Comparison of ENCODE assay signal across 16 mouse cellular contexts in genomic region chr19:14424016-14424964, GRCm38 (mm10).
DNase-seq lines count a peak whose midpoint lies in the region; ATAC-seq and TF ChIP-seq lines count a peak whose summit lies in the region.
"Had no signal": no experiment of that assay in that cellular context is flagged by ENCODE, and none has a peak within 500 bp of the region (broad histone marks: within the 10 kb centered on the region; RNA-seq: fewer than 3 reads in every experiment).

No protein-coding gene starts in this region.

- H3K9me3 ChIP-seq in heart, embryonic 13.5 days, result no peaks in the 10 kb centered on the region
- H3K9me3 ChIP-seq in heart, embryonic 10.5 days, result no peaks in the 10 kb centered on the region
- no peaks in the 10 kb centered on the region for H3K9me3 ChIP-seq in lung, embryonic 14.5 days (ENCODE audit: low read depth, low read length)
- no peaks in the 10 kb centered on the region for H3K9me3 ChIP-seq in stomach, embryonic 14.5 days (ENCODE audit: control insufficient read depth, low read depth, low read length)
- H3K9me3 ChIP-seq: embryonic facial prominence, embryonic 12.5 days; neural tube, embryonic 13.5 days had no signal

- ATAC-seq in heart, embryonic 13.5 days (ENCODE audit: extremely low read depth, insufficient number of reproducible peaks, low FRiP score, low TSS enrichment), result no peak
- ATAC-seq in lung, embryonic 14.5 days (ENCODE audit: insufficient read depth), result peak; percentile 80
- peak; percentile 85 for ATAC-seq in stomach, embryonic 14.5 days (ENCODE audit: insufficient number of reproducible peaks, insufficient read depth, low FRiP score, low read depth)
- no peak for ATAC-seq in frontal cortex, adult (ENCODE audit: low TSS enrichment)

- DNase-seq in heart, embryonic 10.5 days (ENCODE audit: low spot score), result no peak
- peak; percentile 62 for DNase-seq in lung, embryonic 14.5 days
- no peak for DNase-seq in lung, adult 18-20 months
- DNase-seq in induced T-regulatory cell, adult 2 months (ENCODE audit: low read depth), result peak; percentile 19
- DNase-seq in gastrocnemius, postnatal 36 days, result no peak
- DNase-seq: cerebellum, adult 11 months; kidney, adult 2 months; layer of hippocampus, adult 9-11 months; lung, postnatal 14 days; right cerebral cortex, postnatal 4 days; thymus, postnatal 14 days had no signal

- H3K27ac ChIP-seq in heart, embryonic 13.5 days (replicated peaks), result no peak overlapping the region
- no peak overlapping the region for H3K27ac ChIP-seq in heart, embryonic 10.5 days
- no peak overlapping the region for H3K27ac ChIP-seq in lung, embryonic 14.5 days (ENCODE audit: low read depth)
- H3K27ac ChIP-seq in stomach, embryonic 14.5 days (ENCODE audit: low read length), result no peak overlapping the region
- H3K27ac ChIP-seq: embryonic facial prominence, embryonic 12.5 days; neural tube, embryonic 13.5 days had no signal

- peaks cover 29% of the 10 kb centered on the region for H3K4me1 ChIP-seq in heart, embryonic 13.5 days
- H3K4me1 ChIP-seq in heart, embryonic 10.5 days, result peaks cover 29% of the 10 kb centered on the region
- no peaks in the 10 kb centered on the region for H3K4me1 ChIP-seq in lung, embryonic 14.5 days (ENCODE audit: insufficient read depth)
- peaks cover 13% of the 10 kb centered on the region; the same call in 1 of the 2 replicates for H3K4me1 ChIP-seq in stomach, embryonic 14.5 days (ENCODE audit: control insufficient read depth, insufficient read depth, low read length)
- H3K4me1 ChIP-seq: embryonic facial prominence, embryonic 12.5 days had no signal

- peaks cover 54% of the 10 kb centered on the region for H3K27me3 ChIP-seq in heart, embryonic 13.5 days (replicated peaks)
- peaks cover 6% of the 10 kb centered on the region; the same call in 1 of the 2 replicates for H3K27me3 ChIP-seq in heart, embryonic 10.5 days (ENCODE audit: insufficient read depth, poor library complexity, severe bottlenecking)
- no peaks in the 10 kb centered on the region for H3K27me3 ChIP-seq in lung, embryonic 14.5 days (ENCODE audit: insufficient read depth, low read length)
- no peaks in the 10 kb centered on the region for H3K27me3 ChIP-seq in stomach, embryonic 14.5 days (ENCODE audit: control insufficient read depth, insufficient read depth, low read length)
- H3K27me3 ChIP-seq: embryonic facial prominence, embryonic 12.5 days; neural tube, embryonic 13.5 days had no signal

- 0 out of 2 replicates have a peak overlapping the region, but pooled peaks have one; percentile 4 for H3K4me2 ChIP-seq in heart, embryonic 13.5 days
- H3K4me2 ChIP-seq in lung, embryonic 14.5 days, result 0 out of 2 replicates have a peak overlapping the region, but pooled peaks have one; percentile 12
- no peak overlapping the region for H3K4me2 ChIP-seq in stomach, embryonic 14.5 days (replicated peaks; ENCODE audit: low read depth, low read length)
- H3K4me2 ChIP-seq: embryonic facial prominence, embryonic 12.5 days; neural tube, embryonic 13.5 days had no signal

- no peak overlapping the region for H3K9ac ChIP-seq in heart, embryonic 13.5 days
- no peak overlapping the region for H3K9ac ChIP-seq in lung, embryonic 14.5 days
- H3K9ac ChIP-seq in stomach, embryonic 14.5 days (replicated peaks; ENCODE audit: low read depth, low read length), result no peak overlapping the region
- H3K9ac ChIP-seq: embryonic facial prominence, embryonic 12.5 days; neural tube, embryonic 13.5 days had no signal

- WGBS in heart, embryonic 13.5 days, result 22% methylated on average over 12 of the region's 12 CpGs
- WGBS in heart, embryonic 10.5 days, result 20% methylated on average over 12 of the region's 12 CpGs
- 14% methylated on average over 12 of the region's 12 CpGs for WGBS in lung, embryonic 14.5 days
- 15% methylated on average over 12 of the region's 12 CpGs for WGBS in stomach, embryonic 14.5 days

- no peaks in the 10 kb centered on the region for H3K36me3 ChIP-seq in heart, embryonic 13.5 days
- no peaks in the 10 kb centered on the region for H3K36me3 ChIP-seq in heart, embryonic 10.5 days
- H3K36me3 ChIP-seq in lung, embryonic 14.5 days (ENCODE audit: insufficient read depth), result no peaks in the 10 kb centered on the region
- H3K36me3 ChIP-seq in stomach, embryonic 14.5 days (ENCODE audit: control insufficient read depth, insufficient read depth, low read length), result no peaks in the 10 kb centered on the region
- H3K36me3 ChIP-seq: embryonic facial prominence, embryonic 12.5 days; neural tube, embryonic 13.5 days had no signal

- intact Hi-C loops in gastrocnemius, postnatal 36 days (cut with DNase I), result no loop called here

- peak; percentile 30 for TF ChIP-seq CTCF in lung, embryonic 14.5 days (IDR thresholded peaks at IDR 0.05; ENCODE audit: low read depth)

- H3K4me3 ChIP-seq in heart, embryonic 13.5 days, result no peak overlapping the region
- no peak overlapping the region for H3K4me3 ChIP-seq in heart, embryonic 10.5 days
- H3K4me3 ChIP-seq in lung, embryonic 14.5 days (ENCODE audit: low read depth, low read length), result no peak overlapping the region
- H3K4me3 ChIP-seq in stomach, embryonic 14.5 days (ENCODE audit: low read depth, low read length), result no peak overlapping the region
- H3K4me3 ChIP-seq: embryonic facial prominence, embryonic 12.5 days; neural tube, embryonic 13.5 days had no signal

Comparison
In these comparisons a context has a peak if more than half of its experiments do, and no peak if none do; other contexts are left out.
1. DNase-seq: peak in lung, embryonic 14.5 days (single experiment) and induced T-regulatory cell, adult 2 months (single experiment); none in heart, embryonic 10.5 days (single experiment), lung, adult 18-20 months (0 of 2) and gastrocnemius, postnatal 36 days (0 of 2).
2. ATAC-seq: peak in lung, embryonic 14.5 days (single experiment) and stomach, embryonic 14.5 days (single experiment); none in heart, embryonic 13.5 days (single experiment) and frontal cortex, adult (single experiment).